Mouse (Mus musculus) heart, embryonic 14.5 days (tissue): ENCODE data around the gene Klhl10. TPM values are rescaled to one million over a fixed set of nuclear protein-coding genes. Genes with fewer than 3 reads are reported as not detected.

Experiments used
- microRNA-seq: library from miRNA; unstranded; fragments of <30 nt; microRNA quantifications from one replicate; pipeline ENCODE4, GENCODE M21; 2016
- polyA plus RNA-seq: library from polyadenylated mRNA; unstranded; fragments of >200 nt; fragmentation: Nextera tagmentation; extraction: Ambion mirVana; gene quantifications from 2 replicates; pipeline ENCODE4 v1.2.1, GENCODE M21; 2014

The Klhl10 gene
- polyA plus RNA-seq, 1 experiment from 2014 or later: 0.36 TPM

Small RNAs within 50 kb of the gene (microRNA-seq; reads per million reads assigned to microRNA genes)
- not detected for gene Gm27374
- not detected for gene Mir7116

Other genes starting within 250 kb of the Klhl10 start
- not detected in 2 replicates for gene Krt9, start 248.7 kb upstream of the Klhl10 start, polyA plus RNA-seq
- gene Krt14, start 234.4 kb upstream of the Klhl10 start, polyA plus RNA-seq: 1.5 and 1.9 TPM in 2 replicates
- gene Krt16, start 193.0 kb upstream of the Klhl10 start, polyA plus RNA-seq: not detected in 2 replicates
- 1.4 TPM in 2 replicates for gene Krt17, start 180.9 kb upstream of the Klhl10 start, polyA plus RNA-seq
- gene Krt42, start 172.0 kb upstream of the Klhl10 start, polyA plus RNA-seq: not detected in 2 replicates
- 1,807 and 1,900 TPM in 2 replicates for gene Eif1, start 122.0 kb upstream of the Klhl10 start, polyA plus RNA-seq
- gene Gast, start 107.5 kb upstream of the Klhl10 start, polyA plus RNA-seq: not detected in 2 replicates
- 3.4 and 4.3 TPM in 2 replicates for gene Hap1, start 85.8 kb upstream of the Klhl10 start, polyA plus RNA-seq
- 117 and 118 TPM in 2 replicates for gene Jup, start 44.2 kb upstream of the Klhl10 start, polyA plus RNA-seq
- gene P3h4, start 27.1 kb upstream of the Klhl10 start, polyA plus RNA-seq: 54.7 and 58.1 TPM in 2 replicates
- 94.5 and 95.3 TPM in 2 replicates for gene Fkbp10, start 26.2 kb upstream of the Klhl10 start, polyA plus RNA-seq
- 95.8 and 102 TPM in 2 replicates for gene Nt5c3b, start 109 bp upstream of the Klhl10 start, polyA plus RNA-seq
- 8.6 and 9.3 TPM in 2 replicates for gene Klhl11, start 30.8 kb downstream of the Klhl10 start, polyA plus RNA-seq
- 51.6 and 54.0 TPM in 2 replicates for gene Acly, start 86.1 kb downstream of the Klhl10 start, polyA plus RNA-seq
- 0.13 and 1.0 TPM in 2 replicates for gene Ttc25, start 103.7 kb downstream of the Klhl10 start, polyA plus RNA-seq
- 19.2 and 20.8 TPM in 2 replicates for gene Cnp, start 133.0 kb downstream of the Klhl10 start, polyA plus RNA-seq
- gene Nkiras2, start 177.3 kb downstream of the Klhl10 start, polyA plus RNA-seq: 76.6 and 81.1 TPM in 2 replicates
- 66.4 and 69.6 TPM in 2 replicates for gene Dnajc7, start 178.3 kb downstream of the Klhl10 start, polyA plus RNA-seq